Mouse (Mus musculus) CH12.LX (cell line): ENCODE measurements around the gene Cdc34. TPM values are rescaled to one million over a fixed set of nuclear protein-coding genes. Genes with fewer than 3 reads are reported as not detected.

Experiments used
- DNase-seq: peaks from one replicate; pipeline ENCODE4 v3.0.0-alpha.2; 2013; ENCODE audit errors: extremely low read depth
- H3K27ac ChIP-seq: 2 replicates; pipeline ENCODE4 v1.5.1; 2012; ENCODE audit warnings: low read depth, mild to moderate bottlenecking, control low read depth, moderate library complexity; ENCODE audit not compliant: insufficient read depth
- H3K27me3 ChIP-seq: replicated peaks from 2 replicates; pipeline ENCODE3; 2012; ENCODE audit warnings: inconsistent platforms
- H3K36me3 ChIP-seq, 2 experiments: replicated peaks in 1 of 2; 2 replicates each; pipeline versions ENCODE3 to v1.6.1; 2012; ENCODE audit warnings: inconsistent platforms in 1 of 2, low read length in 1 of 2, mild to moderate bottlenecking in 1 of 2, mixed read lengths in 1 of 2, moderate library complexity in 1 of 2; ENCODE audit not compliant: control insufficient read depth in 1 of 2, insufficient read depth in 1 of 2
- H3K4me1 ChIP-seq, 2 experiments: 2 replicates each; pipeline ENCODE4 v1.6.1; 2012; ENCODE audit warnings: inconsistent platforms in 1 of 2, moderate library complexity in 1 of 2; ENCODE audit not compliant: insufficient read depth in 2 of 2, control insufficient read depth in 1 of 2
- H3K4me2 ChIP-seq: 2 replicates; pipeline ENCODE4 v1.6.1; 2012; ENCODE audit warnings: low read depth, mild to moderate bottlenecking, control low read depth; ENCODE audit not compliant: poor library complexity, insufficient read depth, severe bottlenecking
- H3K4me3 ChIP-seq, 3 experiments: fragments of 150-350 bp in 1 of 3; sonication (generic) in 1 of 3; replicated peaks in 1 of 3; 2 replicates each; pipeline versions ENCODE3 to v1.5.1; 2011 to 2012; ENCODE audit warnings: low read depth in 2 of 3, low read length in 2 of 3, mild to moderate bottlenecking in 2 of 3, moderate library complexity in 2 of 3, control low read depth in 1 of 3, improper control_type of control experiment in 1 of 3, inconsistent platforms in 1 of 3, mixed read lengths in 1 of 3; ENCODE audit not compliant: poor library complexity in 1 of 3
- H3K79me2 ChIP-seq: replicated peaks from 2 replicates; pipeline ENCODE4 v1.6.1; 2012; ENCODE audit warnings: mild to moderate bottlenecking, moderate library complexity; ENCODE audit not compliant: control insufficient read depth, poor library complexity, insufficient read depth, severe bottlenecking; ENCODE audit errors: extremely low read depth
- H3K9ac ChIP-seq: 2 replicates; pipeline ENCODE4 v1.6.1; 2012; ENCODE audit warnings: low read depth, mild to moderate bottlenecking, control low read depth, moderate library complexity; ENCODE audit not compliant: insufficient read depth
- H3K9me3 ChIP-seq: replicated peaks from 2 replicates; pipeline ENCODE3; 2012; ENCODE audit warnings: low read length, inconsistent platforms, mixed read lengths
- BHLHE40 ChIP-seq: IDR thresholded peaks from 2 replicates; pipeline ENCODE4 v1.6.1; 2011; ENCODE audit warnings: mild to moderate bottlenecking, low read depth, low read length, improper control_type of control experiment
- CHD1 ChIP-seq: IDR thresholded peaks from 2 replicates; pipeline ENCODE4 v1.6.1; 2012; ENCODE audit warnings: low read depth, low read length, improper control_type of control experiment, inconsistent platforms
- CHD2 ChIP-seq: IDR thresholded peaks from 2 replicates; pipeline ENCODE4 v1.6.1; 2011; ENCODE audit warnings: low read length, improper control_type of control experiment
- CTCF ChIP-seq, 2 experiments: IDR thresholded peaks in 1 of 2; conservative IDR thresholded peaks in 1 of 2; 2 replicates each; pipeline ENCODE4 v1.5.1; 2011 to 2012; ENCODE audit warnings: low read depth in 2 of 2, low read length in 2 of 2, improper control_type of control experiment in 1 of 2, inconsistent platforms in 1 of 2, mild to moderate bottlenecking in 1 of 2, moderate library complexity in 1 of 2
- EP300 ChIP-seq: IDR thresholded peaks from 2 replicates; pipeline ENCODE4 v1.6.1; 2011; ENCODE audit warnings: low read length, improper control_type of control experiment
- GABPA ChIP-seq: IDR thresholded peaks from 2 replicates; pipeline ENCODE4 v1.6.1; 2012; ENCODE audit warnings: low read depth, low read length, improper control_type of control experiment, inconsistent platforms; ENCODE audit not compliant: insufficient replicate concordance
- HCFC1 ChIP-seq: IDR thresholded peaks from 2 replicates; pipeline ENCODE4 v1.6.1; 2012; ENCODE audit warnings: low read depth, mild to moderate bottlenecking, inconsistent platforms, low read length, improper control_type of control experiment
- JUN ChIP-seq: IDR thresholded peaks from 2 replicates; pipeline ENCODE4 v1.6.1; 2011; ENCODE audit warnings: low read depth, mild to moderate bottlenecking, low read length, improper control_type of control experiment, moderate library complexity; ENCODE audit not compliant: insufficient read depth
- MEF2A ChIP-seq: IDR thresholded peaks from 2 replicates; pipeline ENCODE4 v1.6.1; 2014; ENCODE audit warnings: low read depth, mild to moderate bottlenecking, inconsistent platforms, low read length, improper control_type of control experiment, borderline replicate concordance
- MXI1 ChIP-seq: IDR thresholded peaks from 2 replicates; pipeline ENCODE4 v1.6.1; 2011; ENCODE audit warnings: mild to moderate bottlenecking, low read depth, low read length, improper control_type of control experiment
- NRF1 ChIP-seq: IDR thresholded peaks from 2 replicates; pipeline ENCODE4 v1.6.1; 2014; ENCODE audit warnings: low read depth, mild to moderate bottlenecking, inconsistent platforms, low read length, improper control_type of control experiment, moderate library complexity
- PAX5 ChIP-seq: IDR thresholded peaks from 2 replicates; pipeline ENCODE4 v1.6.1; 2012; ENCODE audit warnings: low read length, inconsistent platforms, mixed read lengths
- RAD21 ChIP-seq: IDR thresholded peaks from 2 replicates; pipeline ENCODE4 v1.6.1; 2011; ENCODE audit warnings: low read depth, mild to moderate bottlenecking, low read length, improper control_type of control experiment, moderate library complexity
- RCOR1 ChIP-seq: conservative IDR thresholded peaks from 2 replicates; pipeline ENCODE4 v1.6.1; 2012; ENCODE audit warnings: low read depth, mild to moderate bottlenecking, inconsistent platforms, low read length, improper control_type of control experiment
- TCF12 ChIP-seq: IDR thresholded peaks from 2 replicates; pipeline ENCODE4 v1.6.1; 2014; ENCODE audit warnings: low read depth, mild to moderate bottlenecking, inconsistent platforms, low read length, improper control_type of control experiment
- USF2 ChIP-seq: conservative IDR thresholded peaks from 2 replicates; pipeline ENCODE4 v1.6.1; 2011; ENCODE audit warnings: low read depth, low read length, improper control_type of control experiment
- ZMIZ1 ChIP-seq: IDR thresholded peaks from 2 replicates; pipeline ENCODE4 v1.6.1; 2012; ENCODE audit warnings: low read depth, mild to moderate bottlenecking, inconsistent platforms, low read length, improper control_type of control experiment
- dilution Hi-C: fragments of 300-500 bp; cut with MboI; formaldehyde crosslinking; loops from 2 replicates; pipeline ENCODE4 v1.14.3; 2020; ENCODE audit warnings: low sequenced_read_pairs; ENCODE audit not compliant: extremely low pct_unique_long_range_greater_than_20kb, extremely low pct_ligation_motif_present
- in situ Hi-C: fragments of 300-500 bp; cut with MboI; formaldehyde crosslinking; loops from 3 replicates; pipeline ENCODE4 v1.14.3; 2019; ENCODE audit warnings: low sequenced_read_pairs, low pct_ligation_motif_present, low pct_unique_long_range_greater_than_20kb, mixed read lengths
- polyA plus RNA-seq: library from polyadenylated mRNA; unstranded; fragments of >175 nt; gene quantifications from 2 replicates; pipeline ENCODE4 v1.2.1, GENCODE M21; 2012; ENCODE audit warnings: low read depth; ENCODE audit not compliant: insufficient read length
- total RNA-seq, 2 experiments: library from RNA; depleted of rRNA; stranded (reverse); fragments of 300-350 nt in 1 of 2; fragments of >200 nt in 1 of 2; gene quantifications; 2 replicates each; pipeline ENCODE4 v1.2.3; 2012 to 2014

The Cdc34 gene
- total and polyA plus RNA-seq, 3 experiments, result 314 to 335 (median 331) TPM

DNA sequence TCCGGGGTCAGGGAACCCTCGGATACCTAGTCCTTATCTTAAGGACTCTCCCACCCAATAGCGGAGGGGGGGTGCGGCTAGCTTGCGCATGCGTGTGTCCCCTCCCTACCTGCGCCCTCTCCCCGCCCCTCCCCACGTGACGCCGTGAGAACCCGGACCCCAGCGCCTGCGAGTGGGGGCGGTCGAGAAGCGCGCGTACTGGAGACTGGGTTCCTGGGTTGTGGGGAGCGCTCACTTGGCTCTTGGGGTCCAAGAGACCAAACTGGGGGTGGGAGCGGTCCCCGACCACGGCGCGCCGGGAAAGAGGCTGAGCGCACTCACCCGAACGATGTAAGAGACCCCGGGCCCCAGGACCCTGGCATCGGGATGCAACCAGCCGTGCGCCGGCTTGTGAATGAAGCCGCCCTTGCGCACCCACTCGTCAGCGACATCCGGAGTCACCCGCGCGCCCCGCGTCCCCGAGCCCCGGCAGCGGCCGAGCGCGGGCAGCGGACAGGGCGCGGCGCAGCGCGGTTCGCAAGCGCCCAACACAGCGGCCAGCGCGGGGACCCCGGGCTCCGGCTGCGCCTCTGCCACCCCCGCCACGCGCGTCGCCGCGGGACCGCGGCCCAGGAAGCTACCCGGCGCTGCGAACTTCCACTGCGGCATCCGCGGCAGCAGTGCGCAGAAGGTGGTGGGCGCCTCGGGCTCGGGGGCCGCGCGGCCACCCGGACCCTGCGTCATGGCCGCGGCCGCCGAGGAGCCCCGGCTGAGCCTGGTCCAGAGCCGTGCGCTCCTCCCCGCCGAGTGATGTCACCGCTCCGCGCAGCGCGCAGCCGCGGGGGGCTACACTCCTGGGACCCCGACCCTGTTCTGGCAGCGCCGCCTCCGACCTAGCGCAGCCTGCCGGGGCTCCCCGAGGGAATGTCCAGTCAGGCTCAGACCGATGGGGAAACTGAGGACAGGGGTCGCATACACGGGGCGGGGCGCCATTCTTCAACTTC is 44.6 kb upstream of the Cdc34 start, which contains the start of gene Shc2:
TSS of gene Shc2 (minus strand) at position 791 of the 983 bp plus-strand sequence.
- H3K27me3 ChIP-seq, result peaks cover 61% of the 10 kb centered on the region
- H3K9ac ChIP-seq, result no peak within 1 kb of the TSS
- no peak for DNase-seq
- H3K9me3 ChIP-seq, result no peaks in the 10 kb centered on the region
- dilution Hi-C loops, result no loop called here
- H3K79me2 ChIP-seq, result no peaks in the 10 kb centered on the region
- TF ChIP-seq PAX5 (no peak), TCF12 (no peak), NRF1 (no peak), ZMIZ1 (no peak)
- TF ChIP-seq, all 38 proteins: peak for 0
- Histone ChIP-seq H3K4me1 (0 out of 4 replicates have a peak, but pooled peaks cover 0 to 2% of the 10 kb centered on the region in 2 experiments), H3K4me3 (no peak within 1 kb of the TSS), H3K36me3 (no peaks in the 10 kb centered on the region), H3K4me2 (no peak within 1 kb of the TSS), H3K27ac (no peak within 1 kb of the TSS)
- in situ Hi-C loops, result no loop called here

DNA sequence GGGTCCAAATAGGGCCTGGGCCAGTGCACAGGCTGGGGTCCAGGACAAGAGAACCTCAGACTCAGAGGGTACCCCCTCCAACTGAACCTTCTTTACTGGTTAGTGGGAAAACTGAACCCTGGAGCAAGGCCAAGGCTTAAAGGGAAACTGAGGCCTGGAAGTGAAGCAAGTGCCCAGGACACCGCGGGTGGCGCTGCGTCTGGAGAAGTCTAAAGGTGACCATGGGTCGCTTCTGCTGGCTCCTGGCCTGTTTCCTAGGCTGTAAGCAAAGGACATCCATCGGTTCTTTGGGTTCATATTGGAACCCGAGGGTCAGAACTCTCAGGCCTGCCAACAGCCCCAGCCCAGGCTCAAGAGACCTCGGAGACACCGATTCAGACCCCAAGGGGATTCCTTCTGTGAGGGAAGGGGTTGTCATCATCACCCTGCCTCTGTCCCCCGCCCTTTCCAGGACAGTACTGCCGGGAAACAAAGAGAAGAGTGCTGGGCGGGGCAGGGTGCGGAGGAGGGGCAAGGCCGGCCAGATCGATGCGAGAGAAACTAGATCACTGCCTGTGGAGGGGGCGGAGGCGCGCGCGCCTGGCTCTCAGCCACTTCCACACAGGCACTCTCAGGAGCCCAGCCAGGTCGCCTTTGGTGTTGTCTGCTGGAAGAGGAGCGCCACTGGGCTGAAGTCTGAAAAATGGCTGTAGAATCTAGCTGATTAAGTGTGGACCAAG is 43.4 kb upstream of the Cdc34 start:
- no peak overlapping the region for H3K9ac ChIP-seq
- H3K9me3 ChIP-seq, result no peaks in the 10 kb centered on the region
- dilution Hi-C loops (no loop called here), in situ Hi-C loops (no loop called here)
- H3K27me3 ChIP-seq, result peaks cover 59% of the 10 kb centered on the region
- TF ChIP-seq CHD1, result no peak
- TF ChIP-seq CTCF (conservative IDR thresholded peaks at IDR 0.05 in 1 of 2, IDR thresholded peaks at IDR 0.05 in 1 of 2; ENCODE audit: low read depth in 2 of 2, low read length in 2 of 2), result no peak
- no peak for TF ChIP-seq CHD2
- TF ChIP-seq USF2, result no peak
- TF ChIP-seq MEF2A, result no peak
- TF ChIP-seq RCOR1, result no peak
- no peak for TF ChIP-seq EP300
- no peak overlapping the region for H3K4me2 ChIP-seq
- no peaks in the 10 kb centered on the region for H3K36me3 ChIP-seq
- no peaks in the 10 kb centered on the region for H3K79me2 ChIP-seq
- no peak overlapping the region for H3K27ac ChIP-seq
- no peak for DNase-seq
- 0 out of 4 replicates have a peak, but pooled peaks cover 0 to 2% of the 10 kb centered on the region in 2 experiments for H3K4me1 ChIP-seq
- no peak overlapping the region for H3K4me3 ChIP-seq

- in situ Hi-C loops, result loop anchor here (5.0 kb wide), 1 partner anchor 48 kb away; no protein-coding TSS in a partner anchor
- dilution Hi-C loops, result no loop called here
- DNase-seq, result no peak
- Histone ChIP-seq H3K9me3 (no peaks in the 10 kb centered on the region), H3K4me2 (no peak within 1 kb of the TSS), H3K36me3 (no peaks in the 10 kb centered on the region), H3K4me1 (no peaks in the 10 kb centered on the region), H3K27ac (no peak within 1 kb of the TSS), H3K27me3 (peaks cover 60% of the 10 kb centered on the region), H3K4me3 (no peak within 1 kb of the TSS), H3K79me2 (no peaks in the 10 kb centered on the region), H3K9ac (no peak within 1 kb of the TSS)
- no peak for TF ChIP-seq RAD21
- TF ChIP-seq GABPA, result no peak
- no peak for TF ChIP-seq JUN
- TF ChIP-seq BHLHE40, result no peak
- no peak for TF ChIP-seq MXI1
- TF ChIP-seq HCFC1, result no peak
Measured at GRCm38 (mm10) chr10:79645711-79646110, 36.3 kb upstream of the Cdc34 start, which contains the start of gene Odf3l2. TSS of gene Odf3l2 (minus strand) at chr10:79645738.
